Mouse (Mus musculus): ENCODE results near the gene Wscd2. TPM values are rescaled to one million over a fixed set of nuclear protein-coding genes. Genes with fewer than 3 reads are reported as not detected.

Wscd2 gene
- polyA plus RNA-seq, 1 experiment from 2014 or later: 4.0 TPM

DNA sequence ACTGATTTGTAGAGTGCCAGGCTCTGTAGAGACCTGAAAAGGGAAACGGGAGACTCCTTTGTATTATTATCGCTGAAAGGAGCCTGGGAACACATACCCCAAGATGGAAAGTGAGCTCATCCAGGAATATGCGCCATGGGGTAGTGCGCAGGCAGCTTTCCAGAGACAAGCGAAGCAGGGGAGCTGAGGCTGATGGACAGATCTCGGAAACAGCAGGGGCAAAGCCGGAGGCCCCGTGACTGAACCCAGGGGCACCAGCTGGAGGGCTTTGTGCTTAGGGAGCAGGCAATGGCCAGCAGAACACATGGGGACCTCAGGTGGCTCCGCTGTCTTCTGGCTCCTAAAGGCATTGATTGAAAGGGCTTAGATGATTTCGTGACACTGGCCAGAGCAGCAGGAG is 13.1 kb downstream of the Wscd2 start:
- no peaks in the 10 kb centered on the region; the same call in 1 of the 2 replicates for H3K27me3 ChIP-seq (replicated peaks)
- no peaks in the 10 kb centered on the region for H3K9me3 ChIP-seq
- no peaks in the 10 kb centered on the region for H3K36me3 ChIP-seq
- peaks cover 48% of the 10 kb centered on the region for H3K4me1 ChIP-seq
- peak overlapping the region; percentile 21 for H3K4me3 ChIP-seq
- ATAC-seq (ENCODE audit: extremely low read depth, insufficient number of reproducible peaks, low FRiP score, low TSS enrichment): no peak
- WGBS: 9% methylated on average over 10 of the region's 10 CpGs
- H3K9ac ChIP-seq: peak overlapping the region; percentile 72
- H3K4me2 ChIP-seq: peak overlapping the region; percentile 57
- peak overlapping the region; percentile 84 for H3K27ac ChIP-seq (replicated peaks)

DNA sequence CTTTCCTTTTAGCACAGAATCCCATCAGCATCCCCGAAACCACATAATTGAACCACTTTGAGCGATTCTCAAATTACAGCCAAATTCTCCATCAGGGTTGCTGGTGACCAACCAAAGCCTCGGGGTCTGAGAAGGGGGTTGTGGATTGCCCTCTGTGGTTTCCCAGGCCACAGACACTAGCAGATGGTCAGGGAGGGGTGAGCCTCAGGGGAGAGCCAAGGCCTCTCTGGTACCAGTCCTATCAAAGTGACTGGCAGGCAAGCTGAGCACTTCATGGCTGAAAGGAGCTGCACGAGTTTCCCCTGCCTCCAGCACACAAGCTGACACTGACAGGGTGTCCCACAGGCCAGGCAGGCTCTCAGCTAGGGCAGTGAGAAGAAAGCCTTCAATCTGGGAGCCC is 14.5 kb downstream of the Wscd2 start:
- peak overlapping the region; percentile 63; the same call in 1 of the 2 replicates for H3K27ac ChIP-seq (replicated peaks)
- peaks cover 53% of the 10 kb centered on the region for H3K4me1 ChIP-seq
- no peak for ATAC-seq (ENCODE audit: extremely low read depth, insufficient number of reproducible peaks, low FRiP score, low TSS enrichment)
- no peaks in the 10 kb centered on the region for H3K36me3 ChIP-seq
- 0 out of 2 replicates have a peak overlapping the region, but pooled peaks have one; percentile 19 for H3K9ac ChIP-seq
- no peaks in the 10 kb centered on the region for H3K9me3 ChIP-seq
- no peak overlapping the region for H3K4me3 ChIP-seq
- 36% methylated on average over 4 of the region's 4 CpGs for WGBS
- no peaks in the 10 kb centered on the region; the same call in 1 of the 2 replicates for H3K27me3 ChIP-seq (replicated peaks)
- no peak overlapping the region for H3K4me2 ChIP-seq

DNA sequence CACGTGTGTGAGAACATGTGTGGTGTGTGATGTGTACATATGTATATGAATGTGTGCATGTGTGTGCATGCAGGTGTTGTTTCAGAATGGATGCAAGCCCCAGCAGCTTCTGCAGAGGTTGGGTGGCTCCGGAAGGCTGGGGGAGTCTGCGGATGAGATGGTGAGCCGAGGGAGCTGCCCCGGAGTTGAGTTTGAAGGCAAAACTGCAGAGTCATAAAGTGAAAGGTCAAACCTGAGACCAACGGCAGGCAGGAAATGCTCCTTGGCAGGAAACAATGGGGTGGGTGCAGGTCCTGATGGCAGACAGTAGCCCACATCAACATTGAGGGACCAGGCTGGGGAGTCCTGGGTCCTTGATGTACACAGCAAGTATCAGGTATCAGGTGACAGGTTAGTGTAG is 15.9 kb downstream of the Wscd2 start:
- ATAC-seq (ENCODE audit: extremely low read depth, insufficient number of reproducible peaks, low FRiP score, low TSS enrichment): no peak
- Histone ChIP-seq H3K9ac (no peak overlapping the region), H3K27me3 (replicated peaks) (peaks cover under 1% of the 10 kb centered on the region; the same call in 1 of the 2 replicates), H3K36me3 (no peaks in the 10 kb centered on the region), H3K27ac (replicated peaks) (no peak overlapping the region), H3K9me3 (no peaks in the 10 kb centered on the region), H3K4me1 (peaks cover 65% of the 10 kb centered on the region), H3K4me2 (no peak overlapping the region), H3K4me3 (no peak overlapping the region)
- WGBS: 63% methylated on average over 6 of the region's 6 CpGs

DNA sequence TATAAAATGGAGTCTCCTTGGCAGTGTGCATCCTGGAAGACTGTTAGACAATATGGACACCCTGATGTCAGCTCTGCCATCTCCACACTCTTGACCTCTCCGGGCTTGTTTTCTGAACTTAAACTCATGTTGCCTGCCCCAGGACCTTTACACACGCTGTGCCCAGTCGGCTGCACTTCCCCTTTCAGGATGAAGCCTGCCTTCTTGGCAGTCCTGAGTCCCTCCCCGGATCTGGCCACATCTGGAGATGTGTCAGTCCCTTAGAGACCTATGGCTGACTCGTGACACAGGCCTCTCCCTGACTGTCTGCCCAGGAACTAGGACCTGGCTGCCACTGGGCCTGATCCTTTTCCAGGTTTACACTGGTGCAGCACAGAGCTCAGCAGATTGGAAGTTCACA is 16.6 kb downstream of the Wscd2 start:
- no peak overlapping the region for H3K27ac ChIP-seq (replicated peaks)
- H3K4me2 ChIP-seq: no peak overlapping the region
- no peak overlapping the region for H3K4me3 ChIP-seq
- H3K36me3 ChIP-seq: no peaks in the 10 kb centered on the region
- H3K9ac ChIP-seq: no peak overlapping the region
- no peak for ATAC-seq (ENCODE audit: extremely low read depth, insufficient number of reproducible peaks, low FRiP score, low TSS enrichment)
- H3K9me3 ChIP-seq: no peaks in the 10 kb centered on the region
- H3K27me3 ChIP-seq (replicated peaks): peaks cover 5% of the 10 kb centered on the region; the same call in 1 of the 2 replicates
- WGBS: 74% methylated on average over 5 of the region's 5 CpGs
- peaks cover 63% of the 10 kb centered on the region for H3K4me1 ChIP-seq

DNA sequence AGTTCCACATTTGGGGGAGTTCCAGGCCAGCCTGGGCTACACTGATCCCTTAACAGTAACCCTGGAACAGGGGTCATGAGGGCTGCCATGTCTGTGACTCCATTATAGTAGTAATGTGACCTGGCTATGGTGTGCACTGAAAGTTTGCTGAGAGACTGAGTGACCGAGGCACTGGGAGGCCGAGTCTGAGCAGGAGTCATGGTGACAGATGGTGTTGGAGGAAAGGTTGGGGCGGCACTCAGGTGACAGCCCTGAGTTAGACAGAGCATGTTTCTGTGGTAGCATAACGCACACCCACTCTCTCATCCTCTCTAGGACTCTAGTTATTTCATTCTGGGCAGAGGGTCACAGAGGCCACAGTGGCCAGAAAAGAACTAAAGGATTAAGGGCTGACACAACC is 19.0 kb downstream of the Wscd2 start:
- no peak overlapping the region for H3K4me3 ChIP-seq
- H3K4me2 ChIP-seq: no peak overlapping the region
- 0 out of 2 replicates have a peak, but pooled peaks cover 5% of the 10 kb centered on the region for H3K27me3 ChIP-seq (replicated peaks)
- 74% methylated on average over 4 of the region's 4 CpGs for WGBS
- no peaks in the 10 kb centered on the region for H3K9me3 ChIP-seq
- no peak overlapping the region for H3K27ac ChIP-seq (replicated peaks)
- H3K36me3 ChIP-seq: no peaks in the 10 kb centered on the region
- no peak overlapping the region for H3K9ac ChIP-seq
- H3K4me1 ChIP-seq: peaks cover 59% of the 10 kb centered on the region
- no peak for ATAC-seq (ENCODE audit: extremely low read depth, insufficient number of reproducible peaks, low FRiP score, low TSS enrichment)

GRCm38 (mm10) chr5:113513640-113514039 is 23.5 kb downstream of the Wscd2 start:
- Histone ChIP-seq H3K9me3 (no peaks in the 10 kb centered on the region), H3K4me2 (no peak overlapping the region), H3K4me3 (no peak overlapping the region), H3K27ac (replicated peaks) (peak overlapping the region; percentile 56), H3K4me1 (peaks cover 67% of the 10 kb centered on the region), H3K9ac (no peak overlapping the region), H3K27me3 (replicated peaks) (peaks cover 15% of the 10 kb centered on the region; the same call in 1 of the 2 replicates), H3K36me3 (no peaks in the 10 kb centered on the region)
- no peak for ATAC-seq (ENCODE audit: extremely low read depth, insufficient number of reproducible peaks, low FRiP score, low TSS enrichment)
- 71% methylated on average over 8 of the region's 8 CpGs for WGBS

DNA sequence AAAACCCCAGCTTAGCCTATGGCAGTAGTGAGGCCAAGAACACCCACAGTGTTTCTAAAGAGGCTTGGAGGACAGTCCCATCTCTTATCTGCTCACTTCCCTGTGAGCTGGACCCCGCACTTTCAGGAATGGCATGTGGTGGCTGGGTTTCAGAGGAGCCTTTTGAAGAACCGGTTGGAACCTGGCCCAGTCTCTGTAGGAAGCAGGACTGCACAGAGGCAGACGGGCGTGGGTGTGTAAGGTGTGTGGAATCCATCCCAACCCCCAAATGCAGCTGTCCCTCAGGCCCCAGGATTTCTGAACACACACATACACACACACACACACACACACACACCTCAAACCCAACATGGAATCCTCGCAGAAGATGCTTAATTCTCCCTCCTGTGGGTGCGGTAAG is 23.9 kb downstream of the Wscd2 start:
- ATAC-seq (ENCODE audit: extremely low read depth, insufficient number of reproducible peaks, low FRiP score, low TSS enrichment): no peak; the same call in 1 of the 2 replicates

GRCm38 (mm10) chr5:113516119-113516872 is 26.2 kb downstream of the Wscd2 start:
- peaks cover 12% of the 10 kb centered on the region; the same call in 1 of the 2 replicates for H3K27me3 ChIP-seq (replicated peaks)
- no peaks in the 10 kb centered on the region for H3K36me3 ChIP-seq
- no peaks in the 10 kb centered on the region for H3K9me3 ChIP-seq
- WGBS: 33% methylated on average over 14 of the region's 14 CpGs
- peak overlapping the region; percentile 62 for H3K27ac ChIP-seq (replicated peaks)
- peak overlapping the region; percentile 52 for H3K4me2 ChIP-seq
- peaks cover 54% of the 10 kb centered on the region for H3K4me1 ChIP-seq
- no peak for ATAC-seq (ENCODE audit: extremely low read depth, insufficient number of reproducible peaks, low FRiP score, low TSS enrichment)
- H3K4me3 ChIP-seq: no peak overlapping the region
- H3K9ac ChIP-seq: peak overlapping the region; percentile 37; the same call in 1 of the 2 replicates

More for the DNA sequence above, 23.9 kb downstream of the Wscd2 start:
- H3K36me3 ChIP-seq: no peaks in the 10 kb centered on the region
- no peak overlapping the region for H3K9ac ChIP-seq
- 40% methylated on average over 6 of the region's 6 CpGs for WGBS
- no peak overlapping the region for H3K4me3 ChIP-seq
- H3K4me1 ChIP-seq: peaks cover 67% of the 10 kb centered on the region
- H3K27me3 ChIP-seq (replicated peaks): peaks cover 15% of the 10 kb centered on the region; the same call in 1 of the 2 replicates
- peak overlapping the region; percentile 56 for H3K27ac ChIP-seq (replicated peaks)
- no peak overlapping the region for H3K4me2 ChIP-seq
- H3K9me3 ChIP-seq: no peaks in the 10 kb centered on the region

- no peaks in the 10 kb centered on the region for H3K9me3 ChIP-seq
- peak overlapping the region; percentile 9; the same call in 1 of the 2 replicates for H3K4me3 ChIP-seq
- H3K27ac ChIP-seq (replicated peaks): peak overlapping the region; percentile 62
- 26% methylated on average over 14 of the region's 14 CpGs for WGBS
- H3K4me1 ChIP-seq: peaks cover 56% of the 10 kb centered on the region
- no peaks in the 10 kb centered on the region for H3K36me3 ChIP-seq
- no peak for ATAC-seq (ENCODE audit: extremely low read depth, insufficient number of reproducible peaks, low FRiP score, low TSS enrichment)
- H3K4me2 ChIP-seq: peak overlapping the region; percentile 52
- peaks cover 11% of the 10 kb centered on the region; the same call in 1 of the 2 replicates for H3K27me3 ChIP-seq (replicated peaks)
- H3K9ac ChIP-seq: peak overlapping the region; percentile 37; the same call in 1 of the 2 replicates
These were observed 26.8 kb downstream of the Wscd2 start for GRCm38 (mm10) chr5:113516873-113517336.

DNA sequence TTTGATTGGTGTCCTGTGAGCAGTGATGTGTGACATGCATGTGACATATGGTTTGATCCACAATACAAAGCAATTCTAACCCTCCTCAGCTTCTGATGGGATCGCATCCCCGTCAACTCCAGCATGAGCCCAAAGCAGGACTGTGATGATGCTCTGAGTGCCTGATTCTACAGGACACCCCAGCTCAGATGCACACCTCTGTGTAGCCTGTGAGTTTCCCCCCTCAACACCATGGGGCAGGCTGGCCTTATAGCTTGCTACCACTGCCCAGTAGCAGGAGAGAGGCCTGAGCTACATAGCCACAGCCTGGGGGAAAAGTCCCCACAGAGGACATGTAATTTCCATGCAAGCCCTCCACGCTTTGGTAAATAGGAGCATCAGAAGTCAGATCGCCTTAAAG is 27.3 kb downstream of the Wscd2 start:
- Histone ChIP-seq H3K4me1 (peaks cover 52% of the 10 kb centered on the region), H3K9ac (no peak overlapping the region), H3K27me3 (replicated peaks) (peaks cover 11% of the 10 kb centered on the region; the same call in 1 of the 2 replicates), H3K4me3 (no peak overlapping the region), H3K9me3 (no peaks in the 10 kb centered on the region), H3K36me3 (no peaks in the 10 kb centered on the region), H3K27ac (replicated peaks) (no peak overlapping the region), H3K4me2 (no peak overlapping the region)
- 72% methylated on average over 4 of the region's 4 CpGs for WGBS
- ATAC-seq (ENCODE audit: extremely low read depth, insufficient number of reproducible peaks, low FRiP score, low TSS enrichment): no peak

- Histone ChIP-seq H3K27me3 (replicated peaks) (peaks cover 11% of the 10 kb centered on the region; the same call in 1 of the 2 replicates), H3K4me2 (no peak overlapping the region), H3K4me3 (no peak overlapping the region), H3K9ac (no peak overlapping the region), H3K4me1 (peaks cover 28% of the 10 kb centered on the region), H3K36me3 (no peaks in the 10 kb centered on the region), H3K9me3 (no peaks in the 10 kb centered on the region), H3K27ac (replicated peaks) (no peak overlapping the region)
- ATAC-seq (ENCODE audit: extremely low read depth, insufficient number of reproducible peaks, low FRiP score, low TSS enrichment): no peak
- WGBS: 33% methylated on average over 6 of the region's 6 CpGs
These were observed 30.9 kb downstream of the Wscd2 start for GRCm38 (mm10) chr5:113521037-113521436.

Measured in heart, embryonic 13.5 days (tissue).